In genomic region chr6:116439531-116439930, GRCm38 (mm10) we compare ENCODE assay signal across 27 mouse cellular contexts. TPM values are rescaled to one million over a fixed set of nuclear protein-coding genes. Genes with fewer than 3 reads are reported as not detected.
"Had no signal": no experiment of that assay in that cellular context is flagged by ENCODE, and none has a peak within 500 bp of the region (broad histone marks: within the 10 kb centered on the region; RNA-seq: fewer than 3 reads in every experiment).

No protein-coding gene starts in this region.

- H3K27ac ChIP-seq: lung, embryonic 15.5 days; macrophage; midbrain, embryonic 13.5 days; midbrain, embryonic 15.5 days; neural tube, embryonic 13.5 days; neural tube, embryonic 15.5 days; stomach, embryonic 15.5 days; stomach, postnatal 0 days had no signal

- H3K27me3 ChIP-seq: lung, embryonic 15.5 days; megakaryocyte, embryonic 14.5 days; midbrain, embryonic 13.5 days; midbrain, embryonic 15.5 days; neural tube, embryonic 13.5 days; neural tube, embryonic 15.5 days; stomach, embryonic 15.5 days had no signal

- H3K4me3 ChIP-seq: lung, embryonic 15.5 days; megakaryocyte, embryonic 14.5 days; midbrain, embryonic 13.5 days; midbrain, embryonic 15.5 days; neural tube, embryonic 13.5 days; neural tube, embryonic 15.5 days; stomach, embryonic 15.5 days had no signal

- H3K9me3 ChIP-seq: lung, embryonic 15.5 days; midbrain, embryonic 13.5 days; midbrain, embryonic 15.5 days; neural tube, embryonic 13.5 days; neural tube, embryonic 15.5 days; stomach, embryonic 15.5 days had no signal

- H3K4me2 ChIP-seq: lung, embryonic 15.5 days; midbrain, embryonic 11.5 days; midbrain, embryonic 13.5 days; midbrain, embryonic 15.5 days; neural tube, embryonic 13.5 days; neural tube, embryonic 15.5 days; stomach, embryonic 15.5 days had no signal

- H3K4me1 ChIP-seq: lung, embryonic 15.5 days; midbrain, embryonic 13.5 days; midbrain, embryonic 15.5 days; neural tube, embryonic 13.5 days; neural tube, embryonic 15.5 days; stomach, embryonic 15.5 days had no signal

- DNase-seq: liver, postnatal 0 days; lung, adult 2 months; lung, postnatal 14 days; retina, postnatal 1 day; right cerebral cortex, adult 18-20 months; right cerebral cortex, postnatal 25 days; right cerebral cortex, postnatal 4 days; spleen, adult 18-20 months; thymus, adult 2 months; thymus, postnatal 25 days; thymus, postnatal 4 days had no signal

- H3K36me3 ChIP-seq: lung, embryonic 15.5 days; midbrain, embryonic 13.5 days; midbrain, embryonic 15.5 days; neural tube, embryonic 13.5 days; neural tube, embryonic 15.5 days; stomach, embryonic 15.5 days had no signal

RNA-seq across cellular contexts. Expression of gene Olfr211, which starts 49.4 kb away (rescaled TPM):
- polyA plus RNA-seq: liver, postnatal 0 days; lung, adult 2 months; lung, embryonic 15.5 days; lung, postnatal 0 days; macrophage; midbrain, embryonic 11.5 days; midbrain, embryonic 13.5 days; midbrain, embryonic 15.5 days; midbrain, postnatal 0 days; neural tube, embryonic 11.5 days; neural tube, embryonic 13.5 days; neural tube, embryonic 15.5 days; small intestine, adult 2 months; stomach, embryonic 15.5 days; stomach, postnatal 0 days; testis, adult 2 months; thymus, adult 2 months; urinary bladder, adult 2 months had no signal
